Mouse (Mus musculus) urinary bladder, postnatal 14 days (tissue): ENCODE results near the gene Rap1gds1.

Source experiments
- DNase-seq: peaks from one replicate; pipeline ENCODE4 v3.0.0; 2021; ENCODE audit warnings: low spot score

Rap1gds1 gene

GRCm38 (mm10) chr3:139074484-139075211 is at the start of gene Rap1gds1:
Rap1gds1 (minus strand) TSS chr3:139075201.
- peak; percentile 50 for DNase-seq

GRCm38 (mm10) chr3:139118446-139118845 is 43.4 kb upstream of the Rap1gds1 start:
- DNase-seq = no peak

GRCm38 (mm10) chr3:139116733-139117337 is 41.8 kb upstream of the Rap1gds1 start:
- DNase-seq = no peak

GRCm38 (mm10) chr3:139112335-139112973 is 37.5 kb upstream of the Rap1gds1 start:
- DNase-seq = no peak

- no peak for DNase-seq
Measured at GRCm38 (mm10) chr3:139111877-139112276, 36.9 kb upstream of the Rap1gds1 start.

GRCm38 (mm10) chr3:139108176-139108575 is 33.2 kb upstream of the Rap1gds1 start:
- no peak for DNase-seq

GRCm38 (mm10) chr3:139103914-139104313 is 28.9 kb upstream of the Rap1gds1 start:
- no peak for DNase-seq

- no peak for DNase-seq
Measured at GRCm38 (mm10) chr3:139103346-139103745, 28.3 kb upstream of the Rap1gds1 start.

GRCm38 (mm10) chr3:139101941-139102340 is 26.9 kb upstream of the Rap1gds1 start:
- DNase-seq = no peak

- no peak for DNase-seq
Measured at GRCm38 (mm10) chr3:139099284-139099683, 24.3 kb upstream of the Rap1gds1 start.

GRCm38 (mm10) chr3:139095894-139096293 is 20.9 kb upstream of the Rap1gds1 start:
- DNase-seq = no peak

GRCm38 (mm10) chr3:139088526-139088925 is 13.5 kb upstream of the Rap1gds1 start:
- DNase-seq = no peak

- DNase-seq = no peak
Measured at GRCm38 (mm10) chr3:139083778-139084539, 9.0 kb upstream of the Rap1gds1 start.

- no peak for DNase-seq
Measured at GRCm38 (mm10) chr3:139079831-139080230, 4.8 kb upstream of the Rap1gds1 start.

GRCm38 (mm10) chr3:139078010-139078409 is 3.0 kb upstream of the Rap1gds1 start:
- DNase-seq = no peak

- no peak for DNase-seq
Measured at GRCm38 (mm10) chr3:139076059-139076455, 1.1 kb upstream of the Rap1gds1 start.

- peak; percentile 89 for DNase-seq
Measured at GRCm38 (mm10) chr3:139075333-139076058, 495 bp upstream of the Rap1gds1 start.

GRCm38 (mm10) chr3:139073801-139074483 is 1.1 kb downstream of the Rap1gds1 start:
- DNase-seq = no peak

- no peak for DNase-seq
Measured at GRCm38 (mm10) chr3:139069539-139069938, 5.5 kb downstream of the Rap1gds1 start.

GRCm38 (mm10) chr3:139064076-139064475 is 10.9 kb downstream of the Rap1gds1 start:
- DNase-seq = no peak

GRCm38 (mm10) chr3:139062088-139062487 is 12.9 kb downstream of the Rap1gds1 start:
- DNase-seq = no peak
